ENCODE assay signal across 23 mouse cellular contexts in genomic region chr3:67496310-67496709, GRCm38 (mm10).
"Had no signal": no experiment of that assay in that cellular context is flagged by ENCODE, and none has a peak within 500 bp of the region (broad histone marks: within the 10 kb centered on the region; RNA-seq: fewer than 3 reads in every experiment).

No protein-coding gene starts in this region.

- H3K36me3 ChIP-seq: heart, embryonic 13.5 days; heart, embryonic 15.5 days; hindbrain, embryonic 13.5 days; hindbrain, embryonic 15.5 days; limb, embryonic 10.5 days; limb, embryonic 12.5 days; liver, embryonic 12.5 days had no signal

- H3K27me3 ChIP-seq: heart, embryonic 13.5 days; heart, embryonic 15.5 days; hindbrain, embryonic 13.5 days; hindbrain, embryonic 15.5 days; limb, embryonic 12.5 days; liver, embryonic 12.5 days had no signal

- H3K9ac ChIP-seq: heart, embryonic 13.5 days; heart, embryonic 15.5 days; hindbrain, embryonic 13.5 days; hindbrain, embryonic 15.5 days; limb, embryonic 12.5 days; liver, embryonic 12.5 days had no signal

- DNase-seq: gastrocnemius, postnatal 14 days; gastrocnemius, postnatal 36 days; heart, adult 11 months; heart, adult 2 months; heart, postnatal 14 days; heart, postnatal 36 days; kidney, adult 11 months; kidney, adult 8-10 months; kidney, postnatal 10 days; kidney, postnatal 25 days; kidney, postnatal 4 days had no signal

- H3K4me2 ChIP-seq: heart, embryonic 11.5 days; heart, embryonic 13.5 days; heart, embryonic 15.5 days; hindbrain, embryonic 13.5 days; hindbrain, embryonic 15.5 days; limb, embryonic 12.5 days; liver, embryonic 12.5 days had no signal

- ATAC-seq: hindbrain, postnatal 0 days; intestine, embryonic 16.5 days; liver, embryonic 12.5 days had no signal

- H3K9me3 ChIP-seq: heart, embryonic 15.5 days; hindbrain, embryonic 13.5 days; hindbrain, embryonic 15.5 days; limb, embryonic 10.5 days; liver, embryonic 12.5 days had no signal

- H3K4me1 ChIP-seq: heart, embryonic 13.5 days; heart, embryonic 15.5 days; hindbrain, embryonic 13.5 days; hindbrain, embryonic 15.5 days had no signal

- H3K27ac ChIP-seq: heart, adult 2 months; heart, embryonic 13.5 days; heart, embryonic 15.5 days; hindbrain, embryonic 13.5 days; hindbrain, embryonic 15.5 days; hindbrain, postnatal 0 days; layer of hippocampus, adult 2 months; left cerebral cortex, adult 2 months; limb, embryonic 10.5 days; limb, embryonic 12.5 days; liver, embryonic 12.5 days had no signal

- H3K4me3 ChIP-seq: heart, adult 2 months; heart, embryonic 13.5 days; heart, embryonic 15.5 days; hindbrain, embryonic 13.5 days; hindbrain, embryonic 15.5 days; layer of hippocampus, adult 2 months; left cerebral cortex, adult 2 months; limb, embryonic 10.5 days; limb, embryonic 12.5 days; liver, embryonic 12.5 days had no signal
